Mouse (Mus musculus) heart, adult 2 months (tissue): Measurements from ENCODE around the gene Fance. TPM values are rescaled to one million over a fixed set of nuclear protein-coding genes. Genes with fewer than 3 reads are reported as not detected.

Experiments
- DNase-seq, 2 experiments: peaks; one replicate each; pipeline ENCODE4 v3.0.0; 2021
- H3K27ac ChIP-seq: fragments of 200-600 bp; 2 replicates; pipeline ENCODE4 v1.8.1; 2022
- H3K27me3 ChIP-seq: fragments of 200-500 bp; 2 replicates; pipeline ENCODE4 v1.6.1; 2012; ENCODE audit warnings: mild to moderate bottlenecking, low read length, inconsistent platforms, mixed read lengths; ENCODE audit not compliant: control insufficient read depth, insufficient read depth
- H3K36me3 ChIP-seq: fragments of 200-500 bp; 2 replicates; pipeline ENCODE4 v1.6.1; 2012; ENCODE audit warnings: low read length, inconsistent platforms; ENCODE audit not compliant: control insufficient read depth, insufficient read depth
- H3K4me1 ChIP-seq: fragments of 200-500 bp; 2 replicates; pipeline ENCODE4 v1.6.1; 2011; ENCODE audit warnings: low read length; ENCODE audit not compliant: control insufficient read depth, insufficient read depth
- H3K4me3 ChIP-seq: fragments of 200-600 bp; 2 replicates; pipeline ENCODE4 v1.8.1; 2022
- H3K79me2 ChIP-seq: fragments of 200-500 bp; replicated peaks from 2 replicates; pipeline ENCODE4 v1.6.1; 2012; ENCODE audit warnings: mild to moderate bottlenecking, inconsistent platforms, low read length, moderate library complexity, mixed read lengths; ENCODE audit not compliant: control insufficient read depth, insufficient read depth
- H3K9ac ChIP-seq: fragments of 200-500 bp; 2 replicates; pipeline ENCODE4 v1.6.1; 2012; ENCODE audit warnings: low read depth, mild to moderate bottlenecking, control low read depth, inconsistent platforms, low read length, mixed read lengths
- CTCF ChIP-seq: fragments of 200-600 bp; IDR thresholded peaks from 2 replicates; pipeline ENCODE4 v1.8.1; 2022; ENCODE audit warnings: antibody characterized with exemption, mild to moderate bottlenecking, moderate library complexity
- EP300 ChIP-seq: fragments of 200-500 bp; IDR thresholded peaks from 2 replicates; pipeline ENCODE4 v1.6.1; 2011; ENCODE audit warnings: low read depth, low read length, control low read depth; ENCODE audit not compliant: insufficient read depth
- POLR2A ChIP-seq: fragments of 200-500 bp; IDR thresholded peaks from 2 replicates; pipeline ENCODE4 v1.6.1; 2011; ENCODE audit warnings: mild to moderate bottlenecking, low read depth, low read length, control low read depth; ENCODE audit not compliant: insufficient read depth
- WGBS: fragments of 180-500 bp; shearing (Covaris S2); methylation state at CpG from one replicate; pipeline ENCODE4 v1.1.7; 2018; 5-methylcytosine and 5-hydroxymethylcytosine counted together
- intact Hi-C: fragments of 180-260 bp; cut with DNase I; formaldehyde crosslinking; loops from one replicate; pipeline ENCODE4 v1.15.1; 2025
- polyA plus RNA-seq: library from polyadenylated mRNA; depleted of rRNA; stranded (reverse); fragments of >200 nt; gene quantifications from 2 replicates; pipeline ENCODE4 v1.2.3, GENCODE M21; 2012
- total RNA-seq, 2 experiments: library from RNA; stranded (reverse); gene quantifications; 2 replicates each; pipeline ENCODE4 v1.2.3; 2021

Gene Fance
- total and polyA plus RNA-seq, 3 experiments, result 11.2 to 12.0 (median 11.8) TPM

- H3K36me3 ChIP-seq, result no peaks in the 10 kb centered on the region
- no peaks in the 10 kb centered on the region for H3K79me2 ChIP-seq
- 5% methylated on average over 13 of the region's 13 CpGs for WGBS
- peak; percentile 78 to 88 for DNase-seq
- no peak overlapping the region for H3K4me3 ChIP-seq
- H3K9ac ChIP-seq, result peak overlapping the region; percentile 52; the same call in 1 of the 2 replicates
- intact Hi-C loops, result loop anchor here (1.0 to 5.0 kb wide), 3 partner anchors 40 to 160 kb away; partner anchors contain the start of gene Rpl10a
- peak; percentile 31; the same call in 1 of the 2 replicates for TF ChIP-seq EP300
- peak; percentile 98; the same call in 1 of the 2 replicates for TF ChIP-seq CTCF
- TF ChIP-seq POLR2A, result no peak
- peaks cover 5% of the 10 kb centered on the region; the same call in 1 of the 2 replicates for H3K27me3 ChIP-seq
- H3K27ac ChIP-seq, result no peak overlapping the region
- H3K4me1 ChIP-seq, result peaks cover 1% of the 10 kb centered on the region; the same call in 1 of the 2 replicates
Observed at GRCm38 (mm10) chr17:28368449-28368848, 55.1 kb downstream of the Fance start.

- 70% methylated on average over 5 of the region's 5 CpGs for WGBS
- H3K27ac ChIP-seq, result no peak overlapping the region
- TF ChIP-seq POLR2A, result no peak
- no peak for TF ChIP-seq EP300
- no peak for TF ChIP-seq CTCF
- DNase-seq, result no peak
- H3K9ac ChIP-seq, result no peak overlapping the region
- H3K4me1 ChIP-seq, result peaks cover 1% of the 10 kb centered on the region; the same call in 1 of the 2 replicates
- no peaks in the 10 kb centered on the region for H3K36me3 ChIP-seq
- no peak overlapping the region for H3K4me3 ChIP-seq
- no peaks in the 10 kb centered on the region for H3K79me2 ChIP-seq
- H3K27me3 ChIP-seq, result peaks cover 5% of the 10 kb centered on the region; the same call in 1 of the 2 replicates
- intact Hi-C loops, result loop anchor here (5.0 kb wide), 1 partner anchor 142 kb away; no protein-coding TSS in a partner anchor
Observed at GRCm38 (mm10) chr17:28369056-28369455, 55.7 kb downstream of the Fance start.

GRCm38 (mm10) chr17:28371286-28371685, 58.0 kb downstream of the Fance start:
- Histone ChIP-seq H3K27ac (no peak overlapping the region), H3K4me3 (no peak overlapping the region), H3K79me2 (no peaks in the 10 kb centered on the region), H3K36me3 (no peaks in the 10 kb centered on the region), H3K4me1 (peaks cover 4% of the 10 kb centered on the region), H3K27me3 (peaks cover 5% of the 10 kb centered on the region; the same call in 1 of the 2 replicates), H3K9ac (no peak overlapping the region)
- DNase-seq, result no peak
- no peak for TF ChIP-seq POLR2A
- no peak for TF ChIP-seq CTCF
- no peak for TF ChIP-seq EP300
- 73% methylated on average over 2 of the region's 2 CpGs for WGBS
- intact Hi-C loops, result no loop called here

- TF ChIP-seq EP300, result no peak
- no peak for TF ChIP-seq POLR2A
- TF ChIP-seq CTCF, result no peak
- no peak overlapping the region for H3K4me3 ChIP-seq
- WGBS, result 83% methylated on average over 1 of the region's 1 CpGs
Observed at GRCm38 (mm10) chr17:28371941-28372340, 58.6 kb downstream of the Fance start.

DNA sequence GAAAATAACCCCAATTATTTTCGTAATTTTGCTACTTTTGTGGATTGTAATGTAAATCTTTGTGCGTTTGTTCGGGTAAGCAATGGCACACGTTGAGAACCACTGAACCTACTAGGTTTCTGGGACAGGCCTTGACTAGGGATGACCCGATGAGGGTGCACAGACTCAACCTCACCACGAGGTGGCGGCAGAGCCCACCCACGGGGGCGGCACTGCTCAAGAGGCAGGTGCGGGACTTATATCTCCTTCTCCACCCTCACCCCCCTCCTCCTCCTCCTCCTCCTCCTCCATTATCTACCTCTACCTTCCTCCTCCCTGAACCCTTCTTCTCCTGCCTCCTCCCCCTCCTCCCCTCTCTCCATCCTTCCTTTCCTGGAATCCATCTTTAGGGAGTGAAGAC, 60.5 kb downstream of the Fance start:
- Histone ChIP-seq H3K79me2 (no peaks in the 10 kb centered on the region), H3K27ac (no peak overlapping the region), H3K27me3 (peaks cover 5% of the 10 kb centered on the region; the same call in 1 of the 2 replicates), H3K9ac (no peak overlapping the region), H3K4me3 (no peak overlapping the region), H3K36me3 (no peaks in the 10 kb centered on the region), H3K4me1 (peaks cover 2% of the 10 kb centered on the region; the same call in 1 of the 2 replicates)
- 27% methylated on average over 10 of the region's 10 CpGs for WGBS
- intact Hi-C loops, result no loop called here
- TF ChIP-seq CTCF, result peak; percentile 74
- no peak for TF ChIP-seq POLR2A
- peak in 1 of 2 experiments; percentile 55 for DNase-seq

More at GRCm38 (mm10) chr17:28371941-28372340, 58.6 kb downstream of the Fance start:
- no peak overlapping the region for H3K27ac ChIP-seq
- intact Hi-C loops, result no loop called here
- no peak for DNase-seq
- H3K4me1 ChIP-seq, result peaks cover 4% of the 10 kb centered on the region
- H3K36me3 ChIP-seq, result no peaks in the 10 kb centered on the region
- peaks cover 5% of the 10 kb centered on the region; the same call in 1 of the 2 replicates for H3K27me3 ChIP-seq
- no peaks in the 10 kb centered on the region for H3K79me2 ChIP-seq
- no peak overlapping the region for H3K9ac ChIP-seq

DNA sequence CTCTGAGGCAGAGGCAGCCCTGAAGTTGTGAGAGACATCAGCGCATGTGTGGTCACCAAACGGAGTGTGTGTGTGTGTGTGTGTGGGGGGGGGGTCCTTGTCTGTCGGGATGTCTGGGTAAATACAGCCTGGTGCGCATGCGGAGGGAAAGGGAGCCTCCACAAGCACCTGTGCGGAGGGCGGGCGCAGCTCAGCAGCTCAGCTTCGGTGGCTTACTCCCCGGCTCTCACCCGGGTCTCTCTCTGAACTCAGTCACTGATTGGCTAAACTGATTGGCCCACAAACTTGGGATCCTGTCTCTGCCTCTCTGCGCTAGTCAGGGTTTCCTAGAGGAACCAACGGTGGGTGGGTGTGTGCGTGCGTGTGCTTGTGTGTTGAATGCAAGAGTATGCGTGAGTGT, 61.2 kb downstream of the Fance start:
- Histone ChIP-seq H3K27me3 (peaks cover 5% of the 10 kb centered on the region; the same call in 1 of the 2 replicates), H3K9ac (no peak overlapping the region), H3K27ac (no peak overlapping the region), H3K79me2 (no peaks in the 10 kb centered on the region), H3K4me1 (peaks cover 2% of the 10 kb centered on the region; the same call in 1 of the 2 replicates), H3K4me3 (no peak overlapping the region), H3K36me3 (no peaks in the 10 kb centered on the region)
- no peak for DNase-seq
- TF ChIP-seq CTCF (no peak), POLR2A (no peak), EP300 (no peak)
- intact Hi-C loops, result no loop called here
- 38% methylated on average over 16 of the region's 16 CpGs for WGBS
